Mouse (Mus musculus) kidney, postnatal 10 days (tissue): ENCODE results near the gene Crip1.

ENCODE experiments used
- DNase-seq: peaks from one replicate; pipeline ENCODE4 v3.0.0; 2021; ENCODE audit warnings: mixed read lengths

The Crip1 gene

DNA sequence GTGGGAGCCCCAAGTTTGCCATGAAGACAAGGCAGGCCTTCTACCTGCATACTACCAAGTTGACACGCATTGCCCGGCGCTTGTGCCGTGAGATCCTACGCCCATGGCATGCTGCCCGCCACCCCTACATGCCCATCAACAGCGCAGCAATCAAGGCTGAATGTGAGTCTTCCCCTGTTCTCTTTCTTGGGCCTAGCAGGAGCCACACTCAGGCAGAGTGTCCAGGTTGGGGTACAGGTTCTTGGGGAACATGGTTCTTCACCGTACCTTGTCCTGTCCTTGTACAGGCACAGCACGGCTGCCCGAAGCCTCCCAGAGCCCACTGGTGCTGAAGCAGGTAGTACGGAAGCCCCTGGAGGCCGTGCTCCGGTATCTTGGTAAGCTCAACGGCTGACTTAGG lies 14.5 kb upstream of the Crip1 start:
- DNase-seq, result no peak

DNA sequence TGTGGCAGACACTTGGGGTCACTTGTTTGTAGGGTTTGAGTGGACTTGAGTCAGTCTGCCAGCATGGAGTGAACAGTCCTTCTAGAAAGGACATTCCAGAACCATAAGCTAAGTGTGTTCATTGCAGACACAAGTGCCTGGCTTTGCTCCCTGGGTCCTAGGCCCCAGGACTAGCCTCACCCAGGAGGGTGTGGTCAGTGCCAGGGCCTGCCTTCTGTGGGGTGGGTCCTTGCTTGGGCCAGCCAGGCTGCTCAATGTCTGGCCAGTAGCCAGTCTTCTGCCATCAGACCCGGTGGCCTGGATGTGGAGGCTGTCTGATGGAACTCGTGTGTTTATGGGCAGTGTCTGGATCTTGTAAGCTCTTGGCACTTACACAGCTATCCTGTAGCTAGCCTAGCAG lies 13.5 kb upstream of the Crip1 start:
- DNase-seq, result peak; percentile 49

DNA sequence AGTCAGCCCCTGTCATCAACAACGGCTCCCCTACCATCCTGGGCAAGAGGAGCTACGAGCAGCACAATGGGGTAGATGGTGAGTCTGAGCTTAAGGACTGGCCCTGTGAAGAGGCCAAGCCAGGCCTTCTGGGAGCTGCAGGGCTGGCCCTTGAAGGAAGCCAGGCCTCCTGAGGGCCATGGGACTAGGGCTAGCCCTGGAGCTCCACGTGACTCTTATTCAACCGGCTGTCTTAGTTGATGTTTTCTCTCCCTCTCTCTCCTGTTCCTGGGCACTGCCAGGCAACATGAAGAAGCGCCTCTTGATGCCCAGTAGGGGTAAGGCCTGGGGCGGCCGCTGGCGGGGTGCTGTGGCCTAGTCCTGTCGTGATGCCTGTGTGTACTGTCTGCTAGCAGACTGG lies 12.9 kb upstream of the Crip1 start:
- no peak for DNase-seq

GRCm38 (mm10) chr12:113133861-113134403 lies 12.2 kb upstream of the Crip1 start:
- DNase-seq, result no peak

DNA sequence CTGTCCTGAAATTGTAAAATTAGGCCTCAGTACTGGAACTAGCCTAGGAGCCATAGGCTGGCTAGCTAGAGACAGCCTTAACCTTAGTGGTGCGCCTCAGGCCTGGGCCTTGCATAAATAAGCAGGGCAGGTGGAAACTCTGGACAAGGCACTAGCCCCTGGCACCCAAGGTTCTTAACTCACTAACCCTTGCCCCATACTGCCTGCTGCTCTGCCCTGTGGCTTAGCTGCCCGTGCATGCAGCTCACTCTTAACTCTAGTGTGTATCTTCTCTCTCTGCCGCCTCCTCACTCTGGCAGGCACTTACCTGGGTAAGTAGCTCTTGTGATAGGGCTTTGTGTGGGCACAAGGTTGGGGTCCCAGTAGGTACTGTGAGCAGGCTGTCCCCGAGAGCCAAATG lies 11.6 kb upstream of the Crip1 start:
- DNase-seq, result no peak

GRCm38 (mm10) chr12:113135401-113135800 lies 10.7 kb upstream of the Crip1 start:
- DNase-seq, result no peak

- DNase-seq, result no peak
Measured at GRCm38 (mm10) chr12:113136492-113137020, 9.6 kb upstream of the Crip1 start.

- DNase-seq, result no peak
Measured at GRCm38 (mm10) chr12:113137260-113138213, 8.6 kb upstream of the Crip1 start.

- DNase-seq, result no peak
Measured at GRCm38 (mm10) chr12:113138291-113138690, 7.8 kb upstream of the Crip1 start.

GRCm38 (mm10) chr12:113138901-113139864 lies 6.9 kb upstream of the Crip1 start:
- peak; percentile 73 for DNase-seq

- DNase-seq, result peak; percentile 94
Measured at GRCm38 (mm10) chr12:113139908-113140615, 6.1 kb upstream of the Crip1 start, which contains the start of gene Crip2. TSS of gene Crip2 (plus strand) at chr12:113140236.

GRCm38 (mm10) chr12:113140616-113141411 lies 5.3 kb upstream of the Crip1 start:
- DNase-seq, result peak; percentile 61

- peak; percentile 77 for DNase-seq
Measured at GRCm38 (mm10) chr12:113141531-113141973, 4.6 kb upstream of the Crip1 start.

GRCm38 (mm10) chr12:113142021-113142975 lies 3.8 kb upstream of the Crip1 start:
- DNase-seq, result peak; percentile 91

- peak; percentile 42 for DNase-seq
Measured at GRCm38 (mm10) chr12:113143164-113143563, 3.0 kb upstream of the Crip1 start.

DNA sequence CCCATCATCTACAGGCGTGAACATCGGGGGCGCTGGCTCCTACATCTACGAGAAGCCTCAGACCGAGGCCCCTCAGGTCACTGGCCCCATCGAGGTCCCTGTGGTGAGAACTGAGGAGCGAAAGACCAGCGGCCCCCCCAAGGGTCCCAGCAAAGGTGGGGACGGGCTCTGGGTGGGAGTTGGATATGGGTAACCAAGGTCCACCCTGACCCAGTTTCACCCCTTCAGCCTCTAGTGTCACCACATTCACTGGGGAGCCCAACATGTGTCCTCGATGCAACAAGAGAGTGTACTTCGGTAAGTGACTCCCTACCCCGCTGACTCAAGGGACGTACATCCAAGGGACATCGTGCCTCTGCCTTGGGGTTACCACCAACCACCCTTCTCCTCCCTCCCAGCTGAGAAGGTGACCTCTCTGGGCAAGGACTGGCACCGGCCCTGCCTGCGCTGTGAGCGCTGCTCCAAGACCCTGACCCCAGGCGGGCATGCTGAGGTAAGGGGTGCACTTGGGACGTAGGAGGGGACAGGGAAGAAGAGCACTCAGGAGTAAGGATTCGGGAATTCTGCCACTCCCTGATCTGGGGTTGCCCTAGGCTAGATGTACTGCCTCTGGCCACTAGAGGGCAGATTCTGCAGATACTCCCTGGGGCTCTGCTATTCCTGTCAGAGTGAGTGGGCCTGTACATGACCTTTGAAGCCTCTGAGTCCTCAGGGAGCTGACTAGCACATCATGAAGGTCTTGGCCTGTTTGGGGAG lies 1.9 kb upstream of the Crip1 start:
- peak; percentile 64 for DNase-seq

DNA sequence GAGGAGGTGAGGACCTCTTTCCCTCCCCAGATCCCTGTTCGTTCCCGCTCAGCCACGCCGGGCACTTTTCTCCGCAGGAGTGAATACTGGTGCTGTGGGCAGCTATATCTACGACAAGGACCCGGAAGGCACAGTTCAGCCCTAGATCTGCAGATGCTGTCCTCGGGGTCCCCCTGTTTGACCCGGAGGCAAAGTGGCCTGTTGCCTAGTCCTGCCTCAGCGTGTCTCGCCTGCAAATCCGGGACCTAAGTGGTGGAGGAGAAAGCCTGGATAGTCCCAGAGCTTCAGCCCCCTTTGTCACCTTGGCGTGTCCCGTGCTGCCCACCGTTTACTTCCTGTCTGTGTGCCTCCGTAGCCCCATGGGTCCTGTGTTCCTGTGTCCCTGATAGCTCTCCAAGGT lies 1.2 kb upstream of the Crip1 start:
- peak; percentile 18 for DNase-seq

DNA sequence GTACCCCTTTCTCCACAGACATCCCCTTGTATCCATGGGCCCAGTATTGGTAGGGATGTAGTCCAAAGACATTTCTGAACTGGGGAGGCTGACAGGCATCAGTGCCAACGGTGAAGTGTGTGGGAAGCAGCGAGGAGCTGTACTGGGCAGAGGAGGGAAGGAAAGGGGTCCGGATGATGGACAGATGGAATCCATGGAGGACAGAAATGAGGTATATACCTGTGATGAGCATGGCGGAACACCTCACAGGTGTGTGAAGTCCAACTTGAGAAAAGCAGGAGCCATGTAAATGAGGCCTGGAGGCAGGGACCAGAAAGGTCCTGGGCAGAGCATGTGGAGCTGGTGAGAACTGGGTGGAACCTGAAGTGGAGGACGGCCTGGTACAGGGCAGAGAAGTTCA lies 525 bp upstream of the Crip1 start:
- DNase-seq, result no peak

DNA sequence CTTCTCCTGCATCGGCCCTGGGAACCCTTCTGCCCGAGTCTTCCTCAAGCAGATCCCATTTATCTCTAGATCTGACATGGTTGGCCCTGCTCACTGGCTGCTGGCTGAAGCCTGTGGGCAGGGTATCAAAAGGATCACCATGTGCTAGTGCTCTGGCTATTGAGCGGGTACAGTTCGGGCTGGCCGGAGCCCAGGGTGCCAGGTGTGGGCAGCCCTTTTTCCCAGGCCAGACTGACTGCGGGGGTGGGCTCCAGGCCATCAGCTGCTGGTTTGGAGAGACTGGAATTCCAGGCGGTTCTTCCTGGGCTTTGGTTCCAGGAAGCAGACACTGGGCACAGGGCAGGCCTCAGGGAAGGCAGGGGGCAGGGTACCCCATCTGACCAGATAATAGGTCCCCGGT lies 1.4 kb downstream of the Crip1 start:
- DNase-seq, result peak; percentile 35
